Mouse (Mus musculus) CD4-positive, CD25-positive, alpha-beta regulatory T cell, adult 2 months (primary cell): ENCODE results near the gene Usf3.

Experiments
- DNase-seq: peaks from one replicate; pipeline ENCODE4 v3.0.0-alpha.2; 2012; ENCODE audit warnings: low read depth, low spot score

Usf3 gene

DNA sequence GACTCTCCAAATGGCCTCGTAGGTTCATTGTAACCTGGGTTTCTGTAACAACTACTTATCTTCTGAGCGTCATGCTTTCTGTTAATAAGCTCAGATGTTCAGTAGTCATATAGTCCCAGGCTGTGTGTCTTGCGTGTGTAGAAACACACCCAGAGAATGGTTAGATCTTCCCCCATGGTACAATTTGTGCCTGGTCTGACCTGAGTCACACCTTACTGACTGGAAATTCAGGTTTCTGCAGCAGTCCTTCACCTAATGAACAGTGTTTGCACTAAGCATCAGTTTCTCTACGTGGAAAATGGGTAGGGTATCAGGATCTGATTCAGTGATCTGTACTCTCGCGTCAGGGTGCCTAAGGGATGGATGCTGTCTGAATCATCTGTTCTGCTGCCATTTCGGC, 60.0 kb downstream of the Usf3 start:
- no peak for DNase-seq

DNA sequence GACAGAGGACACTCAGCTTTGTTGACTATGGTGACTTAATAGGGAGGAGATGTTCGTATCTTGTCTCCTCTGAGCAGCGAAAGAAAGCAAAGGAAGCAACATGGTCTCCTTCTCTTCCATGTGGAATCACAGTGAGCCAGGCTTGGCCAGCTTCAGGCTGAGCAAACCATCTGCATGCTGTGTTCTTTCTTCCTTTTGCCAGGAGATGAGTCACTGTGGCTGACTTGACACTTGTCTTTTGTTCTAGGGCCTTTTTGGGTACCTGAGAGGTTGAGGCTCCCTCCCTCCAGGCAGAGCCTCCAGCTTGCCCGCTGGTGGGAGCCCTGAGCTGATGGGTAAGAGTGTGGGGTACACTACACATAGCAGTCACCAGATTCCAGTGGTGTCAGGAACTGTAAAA, 64.8 kb downstream of the Usf3 start:
- DNase-seq = no peak

DNA sequence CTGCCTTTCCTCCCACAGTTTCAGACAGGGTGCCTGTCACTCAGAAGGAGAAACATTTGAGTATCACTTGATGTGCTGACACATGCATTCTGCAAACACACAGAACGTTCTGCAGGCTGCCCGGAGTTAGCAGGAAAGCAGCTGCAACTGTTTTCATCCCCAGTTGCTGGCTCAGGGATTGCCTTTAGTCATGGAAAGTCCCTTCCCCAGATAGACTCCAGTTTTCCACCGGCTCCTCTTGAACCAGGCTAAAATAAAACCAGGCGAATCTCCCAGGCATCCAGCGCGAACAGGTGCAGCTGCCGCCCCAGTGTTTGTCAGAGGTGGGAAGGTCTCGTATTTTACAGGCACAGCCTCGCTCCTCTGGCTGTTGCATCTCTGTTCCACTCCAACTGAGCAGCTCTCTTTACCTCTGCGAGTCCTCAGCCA, 65.8 kb downstream of the Usf3 start:
- no peak for DNase-seq

DNA sequence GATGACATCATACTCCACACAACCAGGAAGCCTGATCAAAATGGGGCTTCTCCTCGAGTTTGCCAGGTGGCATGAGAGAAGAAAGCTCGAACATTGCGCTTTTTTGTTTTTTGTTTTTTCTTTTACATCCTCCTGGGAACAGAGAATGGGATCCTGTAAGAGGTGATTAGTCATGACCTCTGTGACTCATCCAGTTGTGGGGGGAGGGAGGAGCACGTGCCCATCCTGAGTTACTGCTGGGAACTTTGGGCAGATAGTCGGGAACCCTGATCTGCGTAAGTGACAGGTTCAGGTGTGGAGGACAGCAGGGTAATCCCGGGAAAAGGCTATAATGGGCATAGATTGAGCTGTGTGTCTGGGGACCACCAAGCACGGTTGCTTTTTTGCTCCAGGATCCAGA, 67.4 kb downstream of the Usf3 start:
- no peak for DNase-seq

DNA sequence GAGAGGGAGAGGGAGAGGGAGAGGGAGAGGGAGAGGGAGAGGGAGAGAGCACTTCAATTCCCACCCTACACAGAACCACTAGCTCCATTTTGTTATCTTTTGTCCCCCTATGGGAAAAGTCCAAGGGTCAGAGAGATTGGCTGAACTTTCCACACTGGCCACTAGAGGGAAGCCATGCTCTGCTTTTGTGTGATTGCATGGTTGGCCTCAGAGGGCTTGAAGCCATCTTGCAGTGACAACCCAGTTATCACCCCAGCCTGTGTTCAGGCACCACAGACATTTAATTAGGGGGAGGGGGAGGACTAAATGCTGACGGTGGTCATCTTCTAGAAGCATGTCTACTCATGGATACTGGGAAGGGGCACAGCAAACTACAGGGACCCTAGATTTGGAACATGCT, 69.6 kb downstream of the Usf3 start:
- DNase-seq = peak; percentile 80

DNA sequence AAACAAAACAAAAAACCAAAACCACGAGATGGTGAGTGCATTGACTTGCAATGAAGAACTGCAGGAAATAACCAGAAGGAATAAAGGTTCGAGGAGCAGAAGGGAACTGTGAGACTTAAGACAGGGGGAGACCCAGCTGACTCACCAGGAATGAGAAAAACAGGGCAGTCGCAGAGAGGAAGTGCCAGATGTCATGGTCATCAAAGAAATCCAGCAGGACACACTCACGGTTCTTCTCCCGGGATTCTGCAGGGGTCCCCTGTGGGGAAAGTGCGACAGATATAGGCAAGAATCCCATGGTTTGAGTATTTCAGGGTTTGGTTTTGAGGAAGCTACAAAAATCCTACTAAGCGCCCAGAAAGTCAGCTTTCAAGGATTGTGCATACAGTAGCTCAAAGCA, 70.3 kb downstream of the Usf3 start:
- no peak for DNase-seq

DNA sequence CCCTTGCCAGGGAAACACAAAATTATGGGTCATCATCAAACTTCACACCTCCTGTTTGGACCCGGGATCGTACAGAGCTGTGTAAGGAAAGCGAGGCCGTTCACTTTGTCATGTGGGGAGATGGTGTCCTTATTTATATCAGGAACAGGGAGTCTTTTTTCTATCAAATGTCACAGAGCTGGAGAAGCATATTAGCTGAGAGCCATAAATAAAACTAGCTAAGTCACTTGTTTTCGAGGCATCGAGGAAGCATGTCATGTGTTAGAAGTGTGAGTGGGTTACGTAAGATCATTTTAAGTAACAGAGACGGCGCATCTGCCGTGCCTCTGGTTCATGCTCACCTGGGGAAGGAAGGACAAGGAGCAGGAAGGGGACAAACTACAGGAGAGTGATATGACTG, 76.9 kb downstream of the Usf3 start:
- no peak for DNase-seq

DNA sequence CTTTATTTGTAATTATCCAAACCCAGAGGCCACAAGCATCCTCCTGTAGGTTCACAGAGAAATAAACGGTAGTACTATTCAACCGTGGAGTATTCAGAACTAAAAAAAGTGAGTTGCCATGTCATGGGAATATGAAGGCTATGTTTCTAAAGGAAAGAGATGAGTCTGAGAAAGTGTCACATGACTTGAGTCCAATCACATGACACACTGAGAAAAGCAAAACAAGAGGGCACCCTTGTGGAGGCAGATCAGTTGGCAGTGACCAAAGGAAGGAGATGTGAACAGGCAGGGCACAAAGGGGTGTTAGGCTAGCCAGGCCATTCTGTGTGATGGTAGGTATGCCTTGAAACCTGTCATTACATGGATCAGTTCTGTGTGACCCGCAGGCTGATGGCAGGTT, 79.7 kb downstream of the Usf3 start:
- no peak for DNase-seq

DNA sequence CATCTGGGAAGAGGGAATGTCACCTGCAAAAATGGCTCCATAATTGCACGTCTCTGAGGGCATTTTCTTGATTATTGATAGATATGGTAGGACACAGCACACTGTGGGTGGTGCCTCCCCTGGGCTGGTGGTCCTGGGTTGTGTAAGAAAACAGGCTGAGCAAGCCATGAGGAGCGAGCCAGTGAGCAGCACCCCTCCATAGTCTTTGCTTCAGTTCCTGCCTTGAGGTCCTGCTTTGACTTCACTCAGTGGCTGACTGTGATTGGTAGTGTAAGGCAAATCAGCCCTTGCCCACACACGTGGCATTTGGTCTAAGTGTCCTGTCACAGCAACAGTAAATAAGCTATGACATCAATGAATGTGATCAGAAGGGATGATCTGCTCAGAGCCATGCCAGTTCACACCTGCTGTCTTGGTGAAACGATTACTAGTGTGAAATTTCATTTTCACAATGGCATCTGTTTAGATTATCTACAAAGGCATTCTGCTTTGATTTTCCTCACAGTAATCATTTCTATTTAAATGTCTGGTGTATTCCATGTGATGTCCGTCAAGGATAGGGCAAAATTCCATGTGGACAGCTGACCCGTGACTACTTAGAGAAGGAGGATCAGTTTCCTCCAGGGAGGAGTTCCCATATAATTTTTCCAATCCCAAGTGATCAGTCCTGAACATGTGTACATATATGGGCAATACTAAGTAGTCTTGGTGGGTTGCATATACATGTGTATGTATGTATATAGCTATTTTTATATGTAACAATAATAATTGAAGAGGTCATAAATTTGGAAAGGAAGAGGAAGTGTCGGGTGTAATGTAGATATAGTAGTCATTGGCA, 81.0 kb downstream of the Usf3 start:
- no peak for DNase-seq

DNA sequence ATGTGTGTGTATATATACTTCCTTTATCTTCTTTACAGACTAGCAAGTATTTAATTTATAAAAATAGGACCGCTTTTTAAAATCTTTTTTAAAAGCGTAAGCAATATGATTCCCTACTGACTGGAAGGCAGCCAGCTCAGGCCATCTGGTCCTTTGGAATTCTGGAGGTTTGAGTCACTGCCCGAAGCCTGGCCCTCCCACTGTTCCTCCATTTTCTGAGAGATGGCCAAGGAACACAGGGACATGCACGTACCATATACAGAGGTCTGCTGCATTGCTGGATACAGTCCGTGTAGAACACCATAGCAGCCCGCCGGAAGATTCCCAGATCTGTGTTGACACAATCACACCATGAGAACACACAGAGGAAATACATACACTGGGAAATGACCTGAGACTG, 81.7 kb downstream of the Usf3 start:
- DNase-seq = no peak

DNA sequence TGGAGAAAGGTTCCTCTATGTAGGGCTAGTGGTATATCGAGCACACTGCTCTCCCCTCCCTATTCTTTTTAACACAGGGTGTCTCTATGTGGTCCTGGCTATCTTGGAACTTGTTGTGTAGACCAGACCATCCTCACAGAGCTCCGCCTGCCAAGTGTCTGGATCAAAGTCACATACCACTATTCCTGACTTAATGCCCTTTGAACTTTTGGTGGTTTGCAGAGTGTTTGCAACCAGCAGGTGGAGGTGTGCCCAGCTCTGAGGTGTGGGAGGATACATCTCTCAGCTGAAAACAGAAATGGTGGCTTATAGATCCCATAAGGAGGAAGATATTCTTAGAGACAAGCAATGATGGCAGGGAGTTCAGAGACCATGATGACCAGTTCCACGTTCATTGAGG, 84.4 kb downstream of the Usf3 start:
- DNase-seq = no peak

DNA sequence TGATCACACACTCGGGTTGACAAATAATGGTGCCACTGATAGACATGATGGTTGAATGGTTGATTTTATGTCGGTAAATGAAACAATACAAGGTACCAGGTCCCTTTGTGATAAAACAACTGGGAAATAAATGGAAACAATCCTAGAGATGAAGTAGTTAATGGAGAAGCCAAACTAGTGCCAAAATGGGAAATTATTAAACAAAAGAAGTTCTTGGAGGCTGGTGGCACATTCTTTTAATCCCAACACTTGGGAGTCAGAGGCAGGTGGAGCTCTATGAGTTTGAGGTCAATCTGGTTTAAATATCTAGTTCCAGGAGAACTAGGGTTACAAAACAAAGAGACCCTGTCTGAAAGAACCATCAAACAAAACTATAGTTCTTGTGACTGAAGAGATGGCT, 91.9 kb downstream of the Usf3 start:
- no peak for DNase-seq

DNA sequence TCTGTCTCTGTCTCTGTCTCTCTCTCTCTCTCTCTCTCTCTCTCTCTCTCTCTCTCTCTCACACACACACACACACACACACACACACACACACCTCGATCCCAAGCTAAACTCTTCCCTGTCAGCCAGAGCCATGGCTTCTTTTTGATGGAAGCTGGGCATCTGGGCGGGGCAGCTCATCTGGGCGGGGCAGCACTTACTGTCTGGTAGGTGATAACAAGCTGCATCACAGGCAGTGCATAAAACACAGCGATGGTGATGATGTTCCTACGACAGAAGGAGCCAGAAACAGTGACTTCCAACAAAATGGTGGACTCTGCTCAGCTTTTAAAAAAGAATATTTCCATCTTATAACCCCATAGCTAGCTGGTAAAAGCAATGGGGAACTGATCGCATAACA, 92.5 kb downstream of the Usf3 start:
- no peak for DNase-seq

DNA sequence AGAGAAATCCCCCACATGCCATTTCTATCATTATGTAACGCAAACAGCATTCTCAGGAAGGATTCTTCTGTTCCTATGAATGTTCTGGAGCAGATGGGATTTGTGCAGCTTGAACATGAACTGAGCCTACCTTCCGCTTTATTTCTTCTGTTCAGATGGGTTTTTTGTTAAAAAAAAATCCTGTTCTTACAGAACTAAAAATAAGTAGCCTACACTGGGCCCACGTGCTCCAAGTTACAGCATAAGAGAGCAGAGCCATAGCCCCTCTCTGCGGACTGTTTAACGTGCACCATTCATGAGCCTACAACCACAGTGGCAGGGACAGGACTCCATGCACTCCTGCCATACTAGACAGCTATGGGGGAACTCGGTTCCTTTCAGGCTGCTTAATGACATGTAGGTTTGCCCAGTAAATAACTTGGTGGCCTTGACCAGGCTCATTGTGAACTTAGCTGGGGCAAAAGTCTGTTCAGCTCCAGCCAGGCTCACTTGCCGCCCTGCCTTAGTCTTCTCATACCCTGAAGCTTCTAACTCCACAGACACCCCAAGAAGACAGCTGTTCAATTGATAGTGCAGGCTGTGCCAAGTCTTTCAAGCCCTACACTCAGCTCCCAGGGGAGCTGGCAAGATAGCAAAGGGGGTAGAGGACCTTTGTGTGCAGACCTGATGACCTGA, 95.6 kb downstream of the Usf3 start:
- no peak for DNase-seq

DNA sequence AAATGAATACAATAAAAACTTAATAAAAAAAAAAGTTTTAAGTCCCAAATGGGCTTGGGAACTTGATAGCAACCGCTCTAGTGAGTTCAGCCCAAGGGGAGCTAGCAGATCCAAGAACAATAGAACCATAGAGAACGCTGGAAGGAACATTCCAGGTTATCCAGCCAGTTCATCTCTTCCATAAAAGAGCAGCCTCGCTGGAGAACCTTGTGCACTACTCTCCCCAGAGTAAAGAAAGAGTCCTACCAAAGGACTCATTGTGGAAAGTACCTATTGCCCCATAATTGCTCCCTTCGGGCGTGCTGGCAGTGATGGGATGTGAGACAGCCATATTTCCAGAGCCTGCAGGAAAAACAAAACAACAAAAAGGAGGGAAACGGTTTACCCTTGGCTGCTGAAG, 96.5 kb downstream of the Usf3 start:
- no peak for DNase-seq

DNA sequence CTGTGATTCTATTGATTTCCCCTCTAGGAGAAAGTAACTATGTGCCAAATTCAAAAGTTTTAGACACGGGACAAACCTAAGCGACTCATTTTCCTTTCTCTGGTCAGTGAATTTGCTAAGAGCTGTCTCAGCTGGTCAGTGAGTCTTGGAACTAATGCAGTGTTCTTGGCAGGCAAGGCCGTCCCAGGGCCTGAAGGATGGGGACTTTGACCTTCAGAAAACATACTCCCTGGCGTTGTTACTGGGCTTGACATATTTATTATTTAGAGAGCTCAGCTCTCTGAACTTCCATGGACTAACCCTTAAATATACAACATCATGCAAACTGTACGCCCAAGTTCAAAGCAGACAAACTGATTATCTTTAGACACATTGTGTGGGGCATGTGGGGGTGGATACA, 97.6 kb downstream of the Usf3 start:
- no peak for DNase-seq

DNA sequence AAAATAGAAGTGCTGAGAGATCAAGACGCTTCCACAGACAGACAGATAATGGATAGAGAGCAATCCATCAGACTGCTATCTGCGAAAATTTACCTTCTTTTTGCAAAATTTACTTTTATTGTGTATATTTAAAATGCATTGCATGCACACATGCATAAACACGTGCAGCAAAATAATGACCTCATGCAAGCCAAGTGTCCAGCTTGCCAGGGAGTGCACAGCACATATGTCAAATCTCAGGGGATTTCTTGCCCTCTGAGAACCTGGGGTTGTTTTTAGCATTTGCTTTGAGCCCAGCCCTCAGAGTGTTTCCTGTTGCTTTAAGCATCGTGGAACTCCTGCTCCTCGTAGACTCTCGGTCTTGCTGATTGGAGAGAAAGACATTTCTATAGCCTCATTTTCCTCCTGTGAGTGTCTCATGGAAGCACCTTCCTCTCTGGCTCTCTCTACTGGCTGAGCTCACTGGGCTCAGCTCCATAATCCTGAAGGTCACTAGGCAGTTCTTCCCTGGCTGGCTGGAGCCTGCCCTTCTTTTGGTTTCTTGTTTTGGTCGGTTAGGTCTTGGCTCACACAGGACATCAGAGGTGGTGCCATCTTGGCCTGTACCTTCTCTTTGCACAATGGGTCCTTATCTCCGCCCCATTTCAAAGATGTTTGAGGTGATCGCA, 98.5 kb downstream of the Usf3 start:
- peak; percentile 4 for DNase-seq
